Mouse (Mus musculus) natural killer cell, adult 2 months (primary cell): Measurements from ENCODE around the gene Dlgap4.

Experiments used
- DNase-seq, 2 experiments: peaks; one replicate each; pipeline ENCODE4 v3.0.0; 2022; ENCODE audit warnings: low spot score in 2 of 2

Gene Dlgap4

GRCm38 (mm10) chr2:156613541-156614257 is at the start of gene Dlgap4:
Gene Dlgap4, plus strand, starts transcription at chr2:156613705.
- no peak for DNase-seq

- DNase-seq = no peak
Measured at GRCm38 (mm10) chr2:156566512-156566911, 47.0 kb upstream of the Dlgap4 start.

- no peak for DNase-seq
Measured at GRCm38 (mm10) chr2:156568647-156569046, 44.9 kb upstream of the Dlgap4 start.

- no peak for DNase-seq
Measured at GRCm38 (mm10) chr2:156569261-156569660, 44.2 kb upstream of the Dlgap4 start.

- DNase-seq = no peak
Measured at GRCm38 (mm10) chr2:156571521-156571920, 42.0 kb upstream of the Dlgap4 start.

- no peak for DNase-seq
Measured at GRCm38 (mm10) chr2:156576850-156577587, 36.5 kb upstream of the Dlgap4 start.

- DNase-seq = no peak
Measured at GRCm38 (mm10) chr2:156580507-156580906, 33.0 kb upstream of the Dlgap4 start.

GRCm38 (mm10) chr2:156581244-156581643 is 32.3 kb upstream of the Dlgap4 start:
- DNase-seq = no peak

- no peak for DNase-seq
Measured at GRCm38 (mm10) chr2:156582887-156583286, 30.6 kb upstream of the Dlgap4 start.

GRCm38 (mm10) chr2:156584154-156584796 is 29.2 kb upstream of the Dlgap4 start:
- DNase-seq = no peak

GRCm38 (mm10) chr2:156584797-156585471 is 28.6 kb upstream of the Dlgap4 start:
- DNase-seq = no peak

GRCm38 (mm10) chr2:156589481-156589880 is 24.0 kb upstream of the Dlgap4 start:
- no peak for DNase-seq

- DNase-seq = no peak
Measured at GRCm38 (mm10) chr2:156594987-156595490, 18.5 kb upstream of the Dlgap4 start.

- no peak for DNase-seq
Measured at GRCm38 (mm10) chr2:156602581-156602980, 10.9 kb upstream of the Dlgap4 start.

GRCm38 (mm10) chr2:156603671-156604070 is 9.8 kb upstream of the Dlgap4 start:
- DNase-seq = no peak

GRCm38 (mm10) chr2:156605144-156605543 is 8.4 kb upstream of the Dlgap4 start:
- no peak for DNase-seq

GRCm38 (mm10) chr2:156605971-156606370 is 7.5 kb upstream of the Dlgap4 start:
- DNase-seq = no peak

- no peak for DNase-seq
Measured at GRCm38 (mm10) chr2:156613081-156613540, 394 bp upstream of the Dlgap4 start.

- DNase-seq = no peak
Measured at GRCm38 (mm10) chr2:156614258-156614556, 702 bp downstream of the Dlgap4 start.

- no peak for DNase-seq
Measured at GRCm38 (mm10) chr2:156614661-156615654, 1.5 kb downstream of the Dlgap4 start.

GRCm38 (mm10) chr2:156616513-156616912 is 3.0 kb downstream of the Dlgap4 start:
- no peak for DNase-seq
